Mouse (Mus musculus): ENCODE measurements at regions not wholly inside any gene's neighbourhood (a gene's known extent, or its start where the extent isn't known, plus 50 kb on each side); places are given as distances from the start of the nearest gene placed in this dataset.

- WGBS: 91% methylated on average over 3 of the region's 3 CpGs
- Histone ChIP-seq H3K27ac (ENCODE audit: insufficient read depth, low read depth, low read length) (no peak overlapping the region), H3K27me3 (ENCODE audit: control insufficient read depth, insufficient read depth, low read length) (no peaks in the 10 kb centered on the region), H3K36me3 (ENCODE audit: control insufficient read depth, insufficient read depth, low read length) (no peaks in the 10 kb centered on the region), H3K4me3 (ENCODE audit: low read depth, low read length) (no peak overlapping the region), H3K4me1 (ENCODE audit: control insufficient read depth, insufficient read depth, insufficient read length, low read length) (peaks cover 4% of the 10 kb centered on the region; the same call in 1 of the 2 replicates)
- TF ChIP-seq POLR2A (IDR thresholded peaks at IDR 0.05; ENCODE audit: low read depth, low read length) (no peak), CTCF (IDR thresholded peaks at IDR 0.05; ENCODE audit: extremely low read depth, insufficient read length, insufficient replicate concordance, low read depth, low read length) (no peak)
Measured at GRCm38 (mm10) chr4:35347609-35348008, 121.6 kb upstream of the C9orf72 start.

DNA sequence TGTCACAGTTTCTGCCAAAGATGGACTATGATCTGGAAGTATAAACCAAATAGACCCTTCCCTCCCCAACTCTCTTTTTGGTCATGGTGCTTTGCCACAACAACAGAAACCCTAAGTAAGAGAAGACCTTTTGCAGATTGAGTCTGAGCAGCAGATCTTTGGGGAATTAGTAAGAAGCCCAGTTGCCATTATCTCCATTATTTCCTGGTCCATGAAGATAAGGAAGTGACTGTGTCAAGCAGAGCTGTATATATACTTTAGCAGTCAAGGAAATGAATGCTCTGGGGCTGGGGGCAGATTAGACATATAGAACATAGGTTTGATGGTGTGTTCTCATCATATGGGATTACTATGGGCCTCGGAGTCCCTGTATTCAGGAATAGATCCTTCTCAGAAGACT lies 117.8 kb upstream of the C9orf72 start:
- Histone ChIP-seq H3K36me3 (ENCODE audit: control insufficient read depth, insufficient read depth, low read length) (no peaks in the 10 kb centered on the region), H3K27me3 (ENCODE audit: control insufficient read depth, insufficient read depth, low read length) (no peaks in the 10 kb centered on the region), H3K4me1 (ENCODE audit: control insufficient read depth, insufficient read depth, insufficient read length, low read length) (peaks cover 4% of the 10 kb centered on the region; the same call in 1 of the 2 replicates), H3K27ac (ENCODE audit: insufficient read depth, low read depth, low read length) (no peak overlapping the region), H3K4me3 (ENCODE audit: low read depth, low read length) (no peak overlapping the region)
- WGBS: 79% methylated on average over 1 of the region's 1 CpGs
- TF ChIP-seq CTCF (IDR thresholded peaks at IDR 0.05; ENCODE audit: extremely low read depth, insufficient read length, insufficient replicate concordance, low read depth, low read length) (no peak), POLR2A (IDR thresholded peaks at IDR 0.05; ENCODE audit: low read depth, low read length) (no peak)

- H3K27ac ChIP-seq (ENCODE audit: insufficient read depth, low read depth, low read length): no peak overlapping the region
- no peaks in the 10 kb centered on the region for H3K36me3 ChIP-seq (ENCODE audit: control insufficient read depth, insufficient read depth, low read length)
- no peak overlapping the region for H3K4me3 ChIP-seq (ENCODE audit: low read depth, low read length)
- H3K4me1 ChIP-seq (ENCODE audit: control insufficient read depth, insufficient read depth, insufficient read length, low read length): no peaks in the 10 kb centered on the region
- TF ChIP-seq POLR2A (IDR thresholded peaks at IDR 0.05; ENCODE audit: low read depth, low read length): no peak
- no peak for TF ChIP-seq CTCF (IDR thresholded peaks at IDR 0.05; ENCODE audit: extremely low read depth, insufficient read length, insufficient replicate concordance, low read depth, low read length)
- no peaks in the 10 kb centered on the region for H3K27me3 ChIP-seq (ENCODE audit: control insufficient read depth, insufficient read depth, low read length)
- 62% methylated on average over 1 of the region's 1 CpGs for WGBS
Measured at GRCm38 (mm10) chr4:35331161-35331560, 105.2 kb upstream of the C9orf72 start.

DNA sequence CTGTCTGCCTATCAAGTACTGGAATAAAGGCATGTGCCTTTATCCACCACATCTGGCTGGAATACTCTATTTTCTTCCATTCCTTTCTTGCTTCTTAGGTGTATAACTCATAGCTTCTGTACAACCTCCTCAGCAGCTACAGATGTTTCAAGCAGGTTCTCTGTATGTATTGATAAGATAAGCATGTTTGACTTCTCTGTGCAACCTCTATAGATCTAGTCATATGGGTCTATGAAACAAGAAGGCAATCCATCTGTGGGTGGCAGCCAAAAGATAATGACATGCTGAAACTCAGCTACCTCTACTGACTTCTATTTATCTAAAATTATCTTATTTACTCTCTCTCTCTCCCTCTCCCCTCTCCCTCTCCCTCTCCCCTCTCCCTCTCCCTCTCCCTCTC lies 99.3 kb upstream of the C9orf72 start:
- TF ChIP-seq CTCF (IDR thresholded peaks at IDR 0.05; ENCODE audit: extremely low read depth, insufficient read length, insufficient replicate concordance, low read depth, low read length) (no peak), POLR2A (IDR thresholded peaks at IDR 0.05; ENCODE audit: low read depth, low read length) (no peak)
- Histone ChIP-seq H3K27ac (ENCODE audit: insufficient read depth, low read depth, low read length) (no peak overlapping the region), H3K4me1 (ENCODE audit: control insufficient read depth, insufficient read depth, insufficient read length, low read length) (peaks cover 3% of the 10 kb centered on the region; the same call in 1 of the 2 replicates), H3K27me3 (ENCODE audit: control insufficient read depth, insufficient read depth, low read length) (no peaks in the 10 kb centered on the region), H3K36me3 (ENCODE audit: control insufficient read depth, insufficient read depth, low read length) (no peaks in the 10 kb centered on the region), H3K4me3 (ENCODE audit: low read depth, low read length) (no peak overlapping the region)

- Histone ChIP-seq H3K4me3 (ENCODE audit: low read depth, low read length) (no peak overlapping the region), H3K4me1 (ENCODE audit: control insufficient read depth, insufficient read depth, insufficient read length, low read length) (peaks cover 3% of the 10 kb centered on the region; the same call in 1 of the 2 replicates), H3K36me3 (ENCODE audit: control insufficient read depth, insufficient read depth, low read length) (no peaks in the 10 kb centered on the region), H3K27ac (ENCODE audit: insufficient read depth, low read depth, low read length) (no peak overlapping the region), H3K27me3 (ENCODE audit: control insufficient read depth, insufficient read depth, low read length) (no peaks in the 10 kb centered on the region)
- WGBS: 94% methylated on average over 2 of the region's 2 CpGs
- TF ChIP-seq POLR2A (IDR thresholded peaks at IDR 0.05; ENCODE audit: low read depth, low read length): no peak
- TF ChIP-seq CTCF (IDR thresholded peaks at IDR 0.05; ENCODE audit: extremely low read depth, insufficient read length, insufficient replicate concordance, low read depth, low read length): no peak
Measured at GRCm38 (mm10) chr4:35322432-35323173, 96.6 kb upstream of the C9orf72 start.

DNA sequence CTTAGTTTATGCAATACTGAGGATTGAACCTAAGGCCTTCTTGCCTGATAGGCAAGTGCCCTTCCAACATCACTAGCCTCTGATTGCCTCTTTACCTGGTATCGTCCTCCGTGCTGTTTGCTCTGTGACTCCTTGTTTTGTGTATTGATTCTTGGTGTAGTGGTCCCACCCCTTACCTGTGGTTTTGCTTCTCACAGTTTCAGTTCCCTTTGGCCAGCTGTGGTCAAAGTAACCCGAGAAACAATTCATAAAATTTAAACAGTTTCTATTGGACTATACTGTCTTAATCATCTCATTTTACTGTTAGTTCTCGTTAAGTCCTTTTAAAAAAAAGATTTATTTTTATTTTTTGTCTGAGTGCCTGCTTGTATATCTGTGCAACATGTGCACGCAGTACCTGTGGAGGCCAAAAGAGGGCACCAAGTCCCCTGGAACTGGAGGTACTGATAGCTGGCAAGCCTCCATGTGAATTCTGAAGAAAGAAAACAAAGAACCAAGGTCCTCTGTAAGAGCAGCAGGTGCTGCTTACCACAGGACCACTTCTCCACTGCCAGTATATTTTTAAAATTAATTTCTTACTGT lies 84.5 kb upstream of the C9orf72 start:
- H3K4me3 ChIP-seq (ENCODE audit: low read depth, low read length): no peak overlapping the region
- no peak overlapping the region for H3K27ac ChIP-seq (ENCODE audit: insufficient read depth, low read depth, low read length)
- H3K4me1 ChIP-seq (ENCODE audit: control insufficient read depth, insufficient read depth, insufficient read length, low read length): no peaks in the 10 kb centered on the region
- H3K27me3 ChIP-seq (ENCODE audit: control insufficient read depth, insufficient read depth, low read length): no peaks in the 10 kb centered on the region
- H3K36me3 ChIP-seq (ENCODE audit: control insufficient read depth, insufficient read depth, low read length): no peaks in the 10 kb centered on the region
- WGBS: 41% methylated on average over 5 of the region's 5 CpGs
- TF ChIP-seq POLR2A (IDR thresholded peaks at IDR 0.05; ENCODE audit: low read depth, low read length): no peak
- peak; percentile 78; the same call in 1 of the 2 replicates for TF ChIP-seq CTCF (IDR thresholded peaks at IDR 0.05; ENCODE audit: extremely low read depth, insufficient read length, insufficient replicate concordance, low read depth, low read length)

DNA sequence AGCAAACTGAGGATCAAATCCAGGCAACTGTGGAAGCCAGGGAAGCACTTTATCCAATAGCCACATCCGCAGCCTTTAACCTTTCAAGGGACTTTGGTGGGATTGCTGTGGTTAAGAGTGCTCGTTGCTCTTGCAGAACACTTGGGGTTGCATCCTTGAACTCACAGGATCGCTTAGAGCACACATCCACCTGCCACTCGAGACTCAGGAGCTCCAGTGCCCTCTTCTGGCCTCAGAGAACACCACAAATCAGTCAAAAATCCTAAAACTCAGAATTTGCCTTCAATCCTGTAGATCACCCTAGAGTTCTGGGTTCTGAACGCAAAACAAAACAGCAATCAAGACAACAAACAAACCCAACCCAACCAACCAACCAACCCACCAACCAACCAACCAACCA lies 82.2 kb upstream of the C9orf72 start:
- Histone ChIP-seq H3K4me1 (ENCODE audit: control insufficient read depth, insufficient read depth, insufficient read length, low read length) (no peaks in the 10 kb centered on the region), H3K4me3 (ENCODE audit: low read depth, low read length) (no peak overlapping the region), H3K27ac (ENCODE audit: insufficient read depth, low read depth, low read length) (no peak overlapping the region), H3K36me3 (ENCODE audit: control insufficient read depth, insufficient read depth, low read length) (no peaks in the 10 kb centered on the region), H3K27me3 (ENCODE audit: control insufficient read depth, insufficient read depth, low read length) (no peaks in the 10 kb centered on the region)
- no peak for TF ChIP-seq POLR2A (IDR thresholded peaks at IDR 0.05; ENCODE audit: low read depth, low read length)
- peak; percentile 7; the same call in 1 of the 2 replicates for TF ChIP-seq CTCF (IDR thresholded peaks at IDR 0.05; ENCODE audit: extremely low read depth, insufficient read length, insufficient replicate concordance, low read depth, low read length)
- 56% methylated on average over 5 of the region's 5 CpGs for WGBS

All from small intestine, adult 2 months (tissue).